Mouse (Mus musculus) hindbrain, embryonic 13.5 days (tissue): ENCODE measurements around the gene Smco4. TPM values are rescaled to one million over a fixed set of nuclear protein-coding genes. Genes with fewer than 3 reads are reported as not detected.

ENCODE experiments used
- ATAC-seq: fragments of 200-750 bp; cut with Nextera tagmentation; 2 replicates; pipeline ENCODE4 v1.8.0; 2017; ENCODE audit warnings: moderate TSS enrichment; ENCODE audit not compliant: low FRiP score
- H3K27ac ChIP-seq: fragments of 300-500 bp; sonication (generic); 2 replicates; pipeline ENCODE4 v1.5.1; 2015; ENCODE audit warnings: inconsistent platforms, mild to moderate bottlenecking, moderate library complexity
- H3K27me3 ChIP-seq: fragments of 300-500 bp; sonication (generic); 2 replicates; pipeline ENCODE4 v1.6.1; 2015; ENCODE audit warnings: mild to moderate bottlenecking, inconsistent platforms
- H3K36me3 ChIP-seq: fragments of 300-500 bp; sonication (generic); 2 replicates; pipeline ENCODE4 v1.6.1; 2015; ENCODE audit warnings: mild to moderate bottlenecking, inconsistent platforms
- H3K4me1 ChIP-seq: fragments of 300-500 bp; sonication (generic); replicated peaks from 2 replicates; pipeline ENCODE4 v1.6.1; 2015; ENCODE audit warnings: inconsistent platforms
- H3K4me2 ChIP-seq: fragments of 300-500 bp; sonication (generic); 2 replicates; pipeline ENCODE4 v1.6.1; 2015; ENCODE audit warnings: inconsistent platforms, mild to moderate bottlenecking, moderate library complexity
- H3K4me3 ChIP-seq: fragments of 300-500 bp; sonication (generic); 2 replicates; pipeline ENCODE4 v1.5.1; 2015; ENCODE audit warnings: mild to moderate bottlenecking, inconsistent platforms
- H3K9ac ChIP-seq: fragments of 300-500 bp; sonication (generic); 2 replicates; pipeline ENCODE4 v1.6.1; 2015; ENCODE audit warnings: mild to moderate bottlenecking, inconsistent platforms
- H3K9me3 ChIP-seq: fragments of 300-500 bp; sonication (generic); 2 replicates; pipeline ENCODE4 v1.6.1; 2016; ENCODE audit warnings: inconsistent platforms
- WGBS: fragments of 180-500 bp; shearing (Covaris S2); methylation state at CpG from one replicate; pipeline ENCODE4 v1.1.7; 2015; 5-methylcytosine and 5-hydroxymethylcytosine counted together
- polyA plus RNA-seq: library from polyadenylated mRNA; unstranded; fragments of >200 nt; fragmentation: Nextera tagmentation; extraction: Ambion mirVana; gene quantifications from 2 replicates; pipeline ENCODE4 v1.2.1, GENCODE M21; 2015

The Smco4 gene
- 0.50 and 1.0 TPM in 2 replicates for polyA plus RNA-seq

GRCm38 (mm10) chr9:15493235-15493924 is at the start of gene Smco4:
Gene Smco4 (plus strand): TSS chr9:15493432.
- H3K9ac ChIP-seq, result peak within 1 kb of the TSS; percentile 90
- no peaks in the 10 kb centered on the region for H3K9me3 ChIP-seq
- H3K4me2 ChIP-seq, result peak within 1 kb of the TSS; percentile 93
- H3K4me1 ChIP-seq, result peaks cover 28% of the 10 kb centered on the region
- WGBS, result under 1% methylated on average over 88 of the region's 101 CpGs
- H3K4me3 ChIP-seq, result peak within 1 kb of the TSS; percentile 78
- peak; percentile 86 for ATAC-seq
- H3K27ac ChIP-seq, result peak within 1 kb of the TSS; percentile 66
- 0 out of 2 replicates have a peak, but pooled peaks cover 8% of the 10 kb centered on the region for H3K27me3 ChIP-seq
- H3K36me3 ChIP-seq, result no peaks in the 10 kb centered on the region

GRCm38 (mm10) chr9:15447397-15447796 is 45.8 kb upstream of the Smco4 start:
- H3K4me3 ChIP-seq, result no peak overlapping the region
- H3K27me3 ChIP-seq, result no peaks in the 10 kb centered on the region
- no peak overlapping the region for H3K9ac ChIP-seq
- H3K36me3 ChIP-seq, result no peaks in the 10 kb centered on the region
- H3K4me2 ChIP-seq, result no peak overlapping the region
- H3K4me1 ChIP-seq, result peaks cover 5% of the 10 kb centered on the region; the same call in 1 of the 2 replicates
- ATAC-seq, result no peak
- 86% methylated on average over 2 of the region's 2 CpGs for WGBS
- H3K27ac ChIP-seq, result no peak overlapping the region
- H3K9me3 ChIP-seq, result no peaks in the 10 kb centered on the region

- H3K27ac ChIP-seq, result no peak overlapping the region
- WGBS, result 35% methylated on average over 5 of the region's 5 CpGs
Observed at GRCm38 (mm10) chr9:15450921-15451320, 42.3 kb upstream of the Smco4 start.

GRCm38 (mm10) chr9:15472256-15472655 is 21.0 kb upstream of the Smco4 start:
- H3K4me2 ChIP-seq, result no peak overlapping the region
- H3K9me3 ChIP-seq, result no peaks in the 10 kb centered on the region
- ATAC-seq, result no peak
- no peak overlapping the region for H3K9ac ChIP-seq
- no peak overlapping the region for H3K4me3 ChIP-seq
- H3K27me3 ChIP-seq, result no peaks in the 10 kb centered on the region
- WGBS, result 62% methylated on average over 4 of the region's 4 CpGs
- no peaks in the 10 kb centered on the region for H3K36me3 ChIP-seq
- no peak overlapping the region for H3K27ac ChIP-seq
- no peaks in the 10 kb centered on the region for H3K4me1 ChIP-seq

More at GRCm38 (mm10) chr9:15450921-15451320, 42.3 kb upstream of the Smco4 start:
- no peaks in the 10 kb centered on the region for H3K27me3 ChIP-seq
- H3K9ac ChIP-seq, result no peak overlapping the region
- no peaks in the 10 kb centered on the region for H3K36me3 ChIP-seq
- H3K9me3 ChIP-seq, result no peaks in the 10 kb centered on the region
- peak; percentile 61 for ATAC-seq
- peaks cover 5% of the 10 kb centered on the region; the same call in 1 of the 2 replicates for H3K4me1 ChIP-seq
- no peak overlapping the region for H3K4me2 ChIP-seq
- no peak overlapping the region for H3K4me3 ChIP-seq

- 89% methylated on average over 1 of the region's 1 CpGs for WGBS
- no peaks in the 10 kb centered on the region for H3K36me3 ChIP-seq
Observed at GRCm38 (mm10) chr9:15473206-15473605, 20.0 kb upstream of the Smco4 start.

GRCm38 (mm10) chr9:15477556-15477955 is 15.7 kb upstream of the Smco4 start:
- no peaks in the 10 kb centered on the region for H3K9me3 ChIP-seq
- no peak overlapping the region for H3K4me2 ChIP-seq
- no peak for ATAC-seq
- WGBS, result 90% methylated on average over 10 of the region's 10 CpGs
- H3K27ac ChIP-seq, result no peak overlapping the region
- no peaks in the 10 kb centered on the region for H3K36me3 ChIP-seq
- H3K4me1 ChIP-seq, result no peaks in the 10 kb centered on the region
- no peak overlapping the region for H3K9ac ChIP-seq
- no peaks in the 10 kb centered on the region for H3K27me3 ChIP-seq
- H3K4me3 ChIP-seq, result no peak overlapping the region

More at GRCm38 (mm10) chr9:15473206-15473605, 20.0 kb upstream of the Smco4 start:
- Histone ChIP-seq H3K4me2 (no peak overlapping the region), H3K4me3 (no peak overlapping the region), H3K27ac (no peak overlapping the region), H3K9me3 (no peaks in the 10 kb centered on the region), H3K27me3 (no peaks in the 10 kb centered on the region), H3K4me1 (no peaks in the 10 kb centered on the region), H3K9ac (no peak overlapping the region)
- ATAC-seq, result no peak

- no peak for ATAC-seq
- H3K4me2 ChIP-seq, result no peak overlapping the region
- peaks cover under 1% of the 10 kb centered on the region; the same call in 1 of the 2 replicates for H3K4me1 ChIP-seq
- no peaks in the 10 kb centered on the region for H3K36me3 ChIP-seq
- H3K4me3 ChIP-seq, result no peak overlapping the region
- no peak overlapping the region for H3K27ac ChIP-seq
- no peaks in the 10 kb centered on the region for H3K9me3 ChIP-seq
- 56% methylated on average over 2 of the region's 2 CpGs for WGBS
- H3K9ac ChIP-seq, result no peak overlapping the region
- H3K27me3 ChIP-seq, result 0 out of 2 replicates have a peak, but pooled peaks cover 8% of the 10 kb centered on the region
Observed at GRCm38 (mm10) chr9:15487682-15488424, 5.4 kb upstream of the Smco4 start.

- Histone ChIP-seq H3K36me3 (no peaks in the 10 kb centered on the region), H3K9ac (no peak overlapping the region), H3K9me3 (no peaks in the 10 kb centered on the region), H3K27ac (no peak overlapping the region), H3K4me1 (peaks cover 9% of the 10 kb centered on the region), H3K4me3 (no peak overlapping the region), H3K27me3 (0 out of 2 replicates have a peak, but pooled peaks cover 8% of the 10 kb centered on the region), H3K4me2 (no peak overlapping the region)
- no peak for ATAC-seq
Observed at GRCm38 (mm10) chr9:15489293-15489692, 3.9 kb upstream of the Smco4 start.

- Histone ChIP-seq H3K9ac (no peak overlapping the region), H3K27ac (no peak overlapping the region), H3K4me2 (no peak overlapping the region), H3K9me3 (no peaks in the 10 kb centered on the region), H3K4me1 (peaks cover 18% of the 10 kb centered on the region), H3K27me3 (0 out of 2 replicates have a peak, but pooled peaks cover 8% of the 10 kb centered on the region), H3K4me3 (no peak overlapping the region), H3K36me3 (no peaks in the 10 kb centered on the region)
- 83% methylated on average over 8 of the region's 8 CpGs for WGBS
- ATAC-seq, result no peak
Observed at GRCm38 (mm10) chr9:15490331-15491100, 2.7 kb upstream of the Smco4 start.

- Histone ChIP-seq H3K9me3 (no peaks in the 10 kb centered on the region), H3K9ac (no peak overlapping the region), H3K36me3 (no peaks in the 10 kb centered on the region), H3K4me1 (peaks cover 28% of the 10 kb centered on the region), H3K4me3 (no peak overlapping the region), H3K4me2 (no peak overlapping the region), H3K27ac (no peak overlapping the region), H3K27me3 (0 out of 2 replicates have a peak, but pooled peaks cover 8% of the 10 kb centered on the region)
- WGBS, result 83% methylated on average over 4 of the region's 4 CpGs
- ATAC-seq, result no peak
Observed at GRCm38 (mm10) chr9:15491686-15492085, 1.5 kb upstream of the Smco4 start.

- no peak overlapping the region for H3K4me2 ChIP-seq
- H3K4me3 ChIP-seq, result no peak overlapping the region
- no peaks in the 10 kb centered on the region for H3K36me3 ChIP-seq
- 87% methylated on average over 9 of the region's 9 CpGs for WGBS
- no peaks in the 10 kb centered on the region for H3K9me3 ChIP-seq
- H3K27me3 ChIP-seq, result 0 out of 2 replicates have a peak, but pooled peaks cover 8% of the 10 kb centered on the region
- H3K4me1 ChIP-seq, result peaks cover 28% of the 10 kb centered on the region
- no peak for ATAC-seq
- no peak overlapping the region for H3K27ac ChIP-seq
- no peak overlapping the region for H3K9ac ChIP-seq
Observed at GRCm38 (mm10) chr9:15492401-15492800, 831 bp upstream of the Smco4 start.
